Mouse (Mus musculus): ENCODE results near the gene Fkbp4.

DNA sequence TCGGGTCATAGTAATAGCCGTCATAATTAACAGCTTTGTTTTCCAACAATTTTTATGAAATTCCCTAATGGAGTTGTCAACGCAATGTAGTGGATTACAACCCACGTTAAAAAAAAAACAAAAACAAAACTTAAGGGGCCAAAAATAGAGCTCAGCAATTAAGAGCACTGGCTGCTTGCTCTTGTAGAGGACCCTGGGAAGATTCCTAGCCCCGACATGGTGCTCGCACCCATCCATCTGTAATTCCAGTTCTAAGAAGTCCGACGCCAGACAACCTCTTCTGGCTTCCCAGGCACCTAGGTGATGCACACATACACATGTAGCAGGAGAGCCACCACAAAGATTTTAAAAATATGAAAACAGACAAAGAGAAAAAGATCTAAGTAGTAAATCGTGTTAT is 13.4 kb downstream of the Fkbp4 start:
- TF ChIP-seq CTCF (IDR thresholded peaks at IDR 0.05) (no peak), EP300 (IDR thresholded peaks at IDR 0.05) (no peak; the same call in 1 of the 2 replicates)

Measured in lung, postnatal 0 days (tissue).